Mouse (Mus musculus): ENCODE measurements around the gene Arpc5l. TPM values are rescaled to one million over a fixed set of nuclear protein-coding genes. Genes with fewer than 3 reads are reported as not detected.

The Arpc5l gene
- polyA plus RNA-seq, 1 experiment from 2014 or later, result 60.7 TPM

DNA sequence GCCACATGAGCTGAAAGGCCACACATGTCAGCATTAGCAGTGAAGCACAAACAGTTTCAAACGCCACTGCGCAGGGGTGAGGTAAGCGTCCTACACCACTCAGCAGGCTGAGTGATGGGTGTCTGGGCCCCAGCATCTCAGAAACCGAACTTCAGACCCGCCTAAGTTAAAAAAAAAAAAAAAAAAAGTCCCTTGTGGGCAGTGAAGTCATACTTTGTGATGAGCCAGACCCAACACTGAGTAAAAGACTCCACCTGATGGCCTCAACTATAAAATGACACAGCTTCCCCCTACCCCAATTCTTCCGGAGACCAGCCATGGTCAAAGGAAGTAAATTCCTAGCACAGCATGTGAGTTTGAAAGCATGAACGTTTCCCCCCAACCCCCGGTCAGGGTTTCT, 2.0 kb upstream of the Arpc5l start:
- 28% methylated on average over 8 of the region's 8 CpGs for WGBS (ENCODE audit: insufficient replicate concordance)
- no peaks in the 10 kb centered on the region for H3K9me3 ChIP-seq (ENCODE audit: low read length)
- H3K36me3 ChIP-seq (replicated peaks; ENCODE audit: insufficient read depth, low read length), result peaks cover 39% of the 10 kb centered on the region
- no peaks in the 10 kb centered on the region for H3K27me3 ChIP-seq (ENCODE audit: insufficient read depth, low read length)
- H3K4me3 ChIP-seq (ENCODE audit: low read depth, low read length), result peak overlapping the region; percentile 93
- no peak for ATAC-seq
- peak overlapping the region; percentile 87; the same call in 1 of the 2 replicates for H3K27ac ChIP-seq (ENCODE audit: low read depth)
- DNase-seq, result no peak
- peak overlapping the region; percentile 92 for H3K4me2 ChIP-seq (ENCODE audit: low read depth, low read length)
- peaks cover 43% of the 10 kb centered on the region for H3K4me1 ChIP-seq (ENCODE audit: insufficient read depth)
- H3K9ac ChIP-seq (replicated peaks), result peak overlapping the region; percentile 89
- no peak for TF ChIP-seq EP300 (IDR thresholded peaks at IDR 0.05; ENCODE audit: low read depth)
- no peak for TF ChIP-seq CTCF (IDR thresholded peaks at IDR 0.05; ENCODE audit: low read depth)

DNA sequence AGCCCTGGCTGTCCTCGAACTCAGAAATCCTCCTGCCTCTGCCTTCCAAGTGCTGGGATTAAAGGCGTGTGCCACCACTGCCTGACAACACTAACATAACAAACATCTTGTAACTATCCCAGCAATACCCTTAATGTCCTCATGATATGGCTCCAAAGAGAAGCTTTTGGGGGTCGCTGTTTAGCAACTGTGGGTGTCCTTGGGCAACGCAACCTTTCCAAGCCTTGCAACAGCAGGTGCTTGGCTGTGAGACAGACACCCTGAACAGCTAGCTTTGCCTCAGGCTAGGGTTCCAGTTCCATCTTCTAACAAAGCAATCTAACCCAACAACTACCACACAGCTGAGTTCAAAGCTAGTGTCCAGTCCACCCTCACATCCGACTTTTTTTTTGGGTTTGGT, 1.6 kb upstream of the Arpc5l start:
- peak overlapping the region; percentile 89 for H3K9ac ChIP-seq (replicated peaks)
- H3K4me2 ChIP-seq (ENCODE audit: low read depth, low read length), result peak overlapping the region; percentile 92
- DNase-seq (no peak), ATAC-seq (no peak)
- H3K4me3 ChIP-seq (ENCODE audit: low read depth, low read length), result peak overlapping the region; percentile 93
- WGBS (ENCODE audit: insufficient replicate concordance), result 43% methylated on average over 5 of the region's 5 CpGs
- TF ChIP-seq EP300 (IDR thresholded peaks at IDR 0.05; ENCODE audit: low read depth) (no peak), CTCF (IDR thresholded peaks at IDR 0.05; ENCODE audit: low read depth) (no peak)
- H3K9me3 ChIP-seq (ENCODE audit: low read length), result no peaks in the 10 kb centered on the region
- peak overlapping the region; percentile 87; the same call in 1 of the 2 replicates for H3K27ac ChIP-seq (ENCODE audit: low read depth)
- H3K36me3 ChIP-seq (replicated peaks; ENCODE audit: insufficient read depth, low read length), result peaks cover 39% of the 10 kb centered on the region
- peaks cover 41% of the 10 kb centered on the region for H3K4me1 ChIP-seq (ENCODE audit: insufficient read depth)
- H3K27me3 ChIP-seq (ENCODE audit: insufficient read depth, low read length), result no peaks in the 10 kb centered on the region

DNA sequence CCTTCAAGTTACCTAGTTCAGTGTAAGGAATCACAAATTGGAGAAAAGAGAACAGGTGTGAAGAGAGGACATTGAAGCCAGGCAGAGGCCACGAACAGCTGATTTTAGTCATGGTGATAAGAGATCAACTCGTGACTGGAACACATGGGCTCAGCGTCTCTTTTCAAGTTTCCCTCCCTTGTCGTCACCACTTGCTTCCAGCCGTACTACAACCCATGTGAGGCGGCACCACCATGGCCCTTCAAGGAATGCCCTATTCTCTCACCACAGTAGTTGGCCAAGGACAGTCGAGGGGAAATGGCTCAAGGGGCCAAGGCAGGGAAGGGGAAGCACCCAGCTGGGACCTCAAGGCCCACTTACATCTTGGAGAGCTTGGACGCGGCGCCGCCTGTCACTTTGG, 776 bp upstream of the Arpc5l start:
- peaks cover 39% of the 10 kb centered on the region for H3K36me3 ChIP-seq (replicated peaks; ENCODE audit: insufficient read depth, low read length)
- peak overlapping the region; percentile 89 for H3K9ac ChIP-seq (replicated peaks)
- WGBS (ENCODE audit: insufficient replicate concordance), result 0% methylated on average over 11 of the region's 11 CpGs
- H3K27me3 ChIP-seq (ENCODE audit: insufficient read depth, low read length), result no peaks in the 10 kb centered on the region
- H3K27ac ChIP-seq (ENCODE audit: low read depth), result peak overlapping the region; percentile 87
- peak; percentile 52 for DNase-seq
- H3K4me1 ChIP-seq (ENCODE audit: insufficient read depth), result peaks cover 50% of the 10 kb centered on the region
- no peaks in the 10 kb centered on the region for H3K9me3 ChIP-seq (ENCODE audit: low read length)
- H3K4me2 ChIP-seq (ENCODE audit: low read depth, low read length), result peak overlapping the region; percentile 92
- peak overlapping the region; percentile 93 for H3K4me3 ChIP-seq (ENCODE audit: low read depth, low read length)
- ATAC-seq, result peak; percentile 8; the same call in 1 of the 2 replicates
- TF ChIP-seq EP300 (IDR thresholded peaks at IDR 0.05; ENCODE audit: low read depth) (no peak), CTCF (IDR thresholded peaks at IDR 0.05; ENCODE audit: low read depth) (no peak)

DNA sequence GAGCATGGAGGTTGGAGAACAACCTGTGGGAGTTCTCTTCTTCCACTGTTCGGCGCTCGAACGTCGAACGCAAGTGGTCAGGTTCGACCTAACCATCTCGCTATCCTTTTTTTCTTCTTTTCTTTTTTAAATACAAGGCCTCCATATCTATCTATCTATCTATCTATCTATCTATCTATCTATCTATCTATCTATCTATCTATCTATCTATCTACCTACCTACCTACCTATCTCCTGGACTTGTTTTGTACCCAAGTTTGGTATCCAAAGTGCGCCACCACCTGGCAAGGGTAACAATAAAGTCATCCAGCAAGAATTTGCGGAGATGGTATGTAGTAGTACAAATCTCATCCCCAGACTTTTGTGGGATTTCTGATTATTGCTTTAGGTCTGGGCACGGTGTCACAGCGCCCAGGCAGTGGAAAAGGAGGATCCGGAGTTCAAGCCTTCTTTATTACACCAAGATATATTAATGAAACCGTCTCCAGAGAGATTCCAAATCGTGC, 479 bp downstream of the Arpc5l start, which contains the start of gene Rpl35:
Gene Rpl35, minus strand, starts transcription at position 51 of the 506 bp plus-strand sequence.
- Histone ChIP-seq H3K27ac (ENCODE audit: low read depth) (peak within 1 kb of the TSS; percentile 87), H3K36me3 (replicated peaks; ENCODE audit: insufficient read depth, low read length) (peaks cover 28% of the 10 kb centered on the region), H3K4me2 (ENCODE audit: low read depth, low read length) (peak within 1 kb of the TSS; percentile 92), H3K27me3 (ENCODE audit: insufficient read depth, low read length) (no peaks in the 10 kb centered on the region), H3K4me1 (ENCODE audit: insufficient read depth) (peaks cover 59% of the 10 kb centered on the region), H3K9me3 (ENCODE audit: low read length) (no peaks in the 10 kb centered on the region), H3K9ac (replicated peaks) (peak within 1 kb of the TSS; percentile 89), H3K4me3 (ENCODE audit: low read depth, low read length) (peak within 1 kb of the TSS; percentile 93)
- peak; percentile 75 for DNase-seq
- no peak for ATAC-seq
- TF ChIP-seq EP300 (IDR thresholded peaks at IDR 0.05; ENCODE audit: low read depth) (no peak), CTCF (IDR thresholded peaks at IDR 0.05; ENCODE audit: low read depth) (peak; percentile 62)
- 10% methylated on average over 15 of the region's 15 CpGs for WGBS (ENCODE audit: insufficient replicate concordance)

DNA sequence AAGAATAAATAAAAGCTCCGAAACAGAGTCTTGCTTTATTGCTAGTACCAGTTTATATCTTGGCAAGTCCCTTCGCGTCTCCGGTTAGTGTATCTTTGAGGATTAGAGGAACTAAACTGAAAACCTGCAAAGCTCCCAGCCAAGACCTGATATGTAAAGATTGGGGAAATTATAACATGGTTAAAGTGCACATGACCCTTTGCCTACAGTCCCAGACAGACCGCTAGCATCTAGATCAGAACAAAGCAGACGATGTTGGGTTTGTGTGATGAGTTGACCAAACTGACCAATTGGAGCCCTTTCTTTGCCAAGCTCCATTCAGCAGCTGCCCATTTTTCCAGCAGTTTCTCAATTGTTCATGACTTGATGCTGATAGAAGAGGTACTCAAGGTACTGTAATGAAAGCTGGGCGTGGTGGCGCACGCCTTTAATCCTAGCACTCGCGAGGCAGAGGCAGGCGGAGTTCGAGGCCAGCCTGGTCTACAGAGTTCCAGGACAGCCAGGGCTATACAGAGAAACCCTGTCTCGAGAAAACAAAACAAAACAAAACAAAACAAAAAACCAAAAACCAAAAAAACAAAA, 1.1 kb downstream of the Arpc5l start:
- H3K27ac ChIP-seq (ENCODE audit: low read depth), result no peak overlapping the region
- 0 out of 2 replicates have a peak overlapping the region, but pooled peaks have one; percentile 16 for H3K9ac ChIP-seq (replicated peaks)
- WGBS (ENCODE audit: insufficient replicate concordance), result 81% methylated on average over 14 of the region's 14 CpGs
- peaks cover 65% of the 10 kb centered on the region for H3K4me1 ChIP-seq (ENCODE audit: insufficient read depth)
- no peaks in the 10 kb centered on the region for H3K27me3 ChIP-seq (ENCODE audit: insufficient read depth, low read length)
- ATAC-seq (no peak), DNase-seq (no peak)
- peak overlapping the region; percentile 93; the same call in 1 of the 2 replicates for H3K4me3 ChIP-seq (ENCODE audit: low read depth, low read length)
- H3K4me2 ChIP-seq (ENCODE audit: low read depth, low read length), result peak overlapping the region; percentile 92
- no peaks in the 10 kb centered on the region for H3K9me3 ChIP-seq (ENCODE audit: low read length)
- H3K36me3 ChIP-seq (replicated peaks; ENCODE audit: insufficient read depth, low read length), result peaks cover 26% of the 10 kb centered on the region
- TF ChIP-seq EP300 (IDR thresholded peaks at IDR 0.05; ENCODE audit: low read depth), result no peak
- no peak for TF ChIP-seq CTCF (IDR thresholded peaks at IDR 0.05; ENCODE audit: low read depth)

DNA sequence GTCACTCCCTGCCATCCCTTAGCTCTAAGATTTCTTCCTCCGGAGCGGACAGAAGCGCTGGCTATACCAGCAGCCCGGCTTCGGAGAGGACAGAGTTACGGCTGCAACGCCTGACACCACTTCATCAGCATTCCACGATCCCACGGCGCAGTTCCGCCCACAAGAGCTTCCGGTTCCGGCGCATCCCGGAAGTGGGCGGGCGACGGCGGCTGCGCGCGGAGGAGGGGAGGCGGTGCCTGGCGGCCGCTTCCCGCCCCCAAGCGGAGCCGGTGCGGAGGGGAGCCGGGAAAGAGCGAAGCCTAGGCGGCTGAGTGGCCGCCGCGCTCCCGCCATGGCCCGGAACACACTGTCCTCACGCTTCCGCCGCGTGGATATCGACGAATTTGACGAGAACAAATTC, 2.7 kb downstream of the Arpc5l start:
- Histone ChIP-seq H3K27me3 (ENCODE audit: insufficient read depth, low read length) (no peaks in the 10 kb centered on the region), H3K4me1 (ENCODE audit: insufficient read depth) (peaks cover 65% of the 10 kb centered on the region), H3K9me3 (ENCODE audit: low read length) (no peaks in the 10 kb centered on the region), H3K9ac (replicated peaks) (peak overlapping the region; percentile 83), H3K27ac (ENCODE audit: low read depth) (peak overlapping the region; percentile 89), H3K4me3 (ENCODE audit: low read depth, low read length) (peak overlapping the region; percentile 68), H3K36me3 (replicated peaks; ENCODE audit: insufficient read depth, low read length) (peaks cover 22% of the 10 kb centered on the region), H3K4me2 (ENCODE audit: low read depth, low read length) (peak overlapping the region; percentile 96)
- peak; percentile 97 for DNase-seq
- ATAC-seq, result peak; percentile 85
- under 1% methylated on average over 44 of the region's 44 CpGs for WGBS (ENCODE audit: insufficient replicate concordance)
- TF ChIP-seq CTCF (IDR thresholded peaks at IDR 0.05; ENCODE audit: low read depth) (peak; percentile 21; the same call in 1 of the 2 replicates), EP300 (IDR thresholded peaks at IDR 0.05; ENCODE audit: low read depth) (0 out of 2 replicates have a peak, but pooled peaks have one; percentile 43)
